Mouse (Mus musculus) C2C12 (cell line): ENCODE results near the gene March11.

Source experiments
- CTCF ChIP-seq: IDR thresholded peaks from one replicate; pipeline ENCODE4 v1.5.1; 2011; ENCODE audit not compliant: control insufficient read depth, insufficient read depth, insufficient read length
- FOSL1 ChIP-seq: IDR thresholded peaks from one replicate; pipeline ENCODE4 v1.8.0; 2011; ENCODE audit warnings: mild to moderate bottlenecking, low read length; ENCODE audit not compliant: poor library complexity, insufficient read depth, severe bottlenecking
- MAX ChIP-seq: IDR thresholded peaks from one replicate; pipeline ENCODE4 v1.6.1; 2011; ENCODE audit warnings: mild to moderate bottlenecking, control low read depth
- MYOG ChIP-seq: IDR thresholded peaks from one replicate; pipeline ENCODE4 v1.6.1; 2011; ENCODE audit not compliant: control insufficient read depth, insufficient read length; ENCODE audit errors: extremely low read depth

GRCm38 (mm10) chr15:26309291-26309931 lies 563 bp downstream of the March11 start:
- TF ChIP-seq CTCF (no peak), FOSL1 (no peak), MYOG (no peak), MAX (peak; percentile 85)
